Mouse (Mus musculus) MEL (cell line): ENCODE measurements around the gene Agtr1a. TPM values are rescaled to one million over a fixed set of nuclear protein-coding genes. Genes with fewer than 3 reads are reported as not detected.

Source experiments
- DNase-seq: peaks from one replicate; pipeline ENCODE4 v3.0.0; 2011; ENCODE audit warnings: low read depth, low spot score
- H3K27ac ChIP-seq: 2 replicates; pipeline ENCODE4 v1.5.1; 2012; ENCODE audit warnings: low read depth, mild to moderate bottlenecking, control low read depth, low read length, moderate library complexity; ENCODE audit not compliant: control insufficient read depth
- H3K27me3 ChIP-seq, 2 experiments: fragments of 150-350 bp in 1 of 2; sonication (generic) in 1 of 2; 2 replicates each; pipeline ENCODE4 v1.6.1; 2012; ENCODE audit warnings: low read length in 2 of 2, mild to moderate bottlenecking in 2 of 2, improper control_type of control experiment in 1 of 2, moderate library complexity in 1 of 2; ENCODE audit not compliant: insufficient read depth in 2 of 2, control insufficient read depth in 1 of 2
- H3K36me3 ChIP-seq, 2 experiments: 2 replicates each; pipeline ENCODE4 v1.6.1; 2012 to 2014; ENCODE audit warnings: low read length in 2 of 2, improper control_type of control experiment in 1 of 2, inconsistent platforms in 1 of 2, mild to moderate bottlenecking in 1 of 2; ENCODE audit not compliant: insufficient read depth in 2 of 2, control insufficient read depth in 1 of 2
- H3K4me1 ChIP-seq, 2 experiments: fragments of 150-350 bp in 1 of 2; sonication (generic) in 1 of 2; 2 replicates each; pipeline ENCODE4 v1.6.1; 2012; ENCODE audit warnings: low read length in 2 of 2, improper control_type of control experiment in 1 of 2, mild to moderate bottlenecking in 1 of 2; ENCODE audit not compliant: insufficient read depth in 2 of 2, control insufficient read depth in 1 of 2
- H3K4me3 ChIP-seq, 2 experiments: fragments of 150-350 bp in 1 of 2; sonication (generic) in 1 of 2; 2 replicates each; pipeline ENCODE4 v1.5.1; 2012; ENCODE audit warnings: low read depth in 2 of 2, low read length in 2 of 2, mild to moderate bottlenecking in 2 of 2, moderate library complexity in 2 of 2, control low read depth in 1 of 2, improper control_type of control experiment in 1 of 2; ENCODE audit not compliant: control insufficient read depth in 1 of 2, insufficient read depth in 1 of 2
- H3K79me2 ChIP-seq: 2 replicates; pipeline ENCODE4 v1.6.1; 2012; ENCODE audit warnings: mild to moderate bottlenecking, low read length, moderate library complexity; ENCODE audit not compliant: control insufficient read depth, poor library complexity, insufficient read depth
- H3K9ac ChIP-seq: 2 replicates; pipeline ENCODE4 v1.6.1; 2012; ENCODE audit warnings: low read depth, mild to moderate bottlenecking, control low read depth, low read length, moderate library complexity; ENCODE audit not compliant: control insufficient read depth, poor library complexity, severe bottlenecking
- H3K9me3 ChIP-seq: fragments of 150-350 bp; sonication (generic); replicated peaks from 2 replicates; pipeline ENCODE4 v1.6.1; 2012; ENCODE audit warnings: mild to moderate bottlenecking, low read length, improper control_type of control experiment, moderate library complexity; ENCODE audit not compliant: insufficient read depth
- CHD1 ChIP-seq: IDR thresholded peaks from 2 replicates; pipeline ENCODE4 v1.6.1; 2012; ENCODE audit warnings: low read depth, mild to moderate bottlenecking, inconsistent platforms, low read length, improper control_type of control experiment
- CHD2 ChIP-seq: IDR thresholded peaks from 2 replicates; pipeline ENCODE4 v1.6.1; 2011; ENCODE audit warnings: low read length, improper control_type of control experiment
- ETS1 ChIP-seq: IDR thresholded peaks from 2 replicates; pipeline ENCODE4 v1.6.1; 2012; ENCODE audit warnings: low read depth, mild to moderate bottlenecking, inconsistent platforms, low read length, improper control_type of control experiment, moderate library complexity
- GATA1 ChIP-seq: IDR thresholded peaks from 2 replicates; pipeline ENCODE4 v1.6.1; 2011; ENCODE audit warnings: low read depth, low read length, improper control_type of control experiment
- JUND ChIP-seq: IDR thresholded peaks from 2 replicates; pipeline ENCODE4 v1.6.1; 2011; ENCODE audit warnings: low read depth, mild to moderate bottlenecking, improper control_type of control experiment, low read length
- MAFK ChIP-seq: IDR thresholded peaks from 2 replicates; pipeline ENCODE4 v1.6.1; 2011; ENCODE audit warnings: low read depth, mild to moderate bottlenecking, low read length, improper control_type of control experiment, borderline replicate concordance
- MXI1 ChIP-seq: IDR thresholded peaks from 2 replicates; pipeline ENCODE4 v1.6.1; 2011; ENCODE audit warnings: mild to moderate bottlenecking, low read depth, low read length, improper control_type of control experiment
- NELFE ChIP-seq: IDR thresholded peaks from 2 replicates; pipeline ENCODE4 v1.6.1; 2011; ENCODE audit warnings: low read depth, low read length, improper control_type of control experiment
- NRF1 ChIP-seq: IDR thresholded peaks from 2 replicates; pipeline ENCODE4 v1.6.1; 2014; ENCODE audit warnings: low read depth, mild to moderate bottlenecking, inconsistent platforms, low read length, improper control_type of control experiment, moderate library complexity; ENCODE audit not compliant: poor library complexity, insufficient read depth, severe bottlenecking
- POLR2A ChIP-seq, 2 experiments: IDR thresholded peaks; 2 replicates each; pipeline ENCODE4 v1.6.1; 2011 to 2012; ENCODE audit warnings: low read length in 2 of 2, mild to moderate bottlenecking in 2 of 2, control low read depth in 1 of 2, improper control_type of control experiment in 1 of 2, low read depth in 1 of 2, moderate library complexity in 1 of 2; ENCODE audit not compliant: control insufficient read depth in 1 of 2, insufficient read depth in 1 of 2, poor library complexity in 1 of 2
- POLR2AphosphoS2 ChIP-seq: IDR thresholded peaks from 2 replicates; pipeline ENCODE4 v1.6.1; 2011; ENCODE audit warnings: low read length, improper control_type of control experiment
- RAD21 ChIP-seq: IDR thresholded peaks from 2 replicates; pipeline ENCODE4 v1.6.1; 2011; ENCODE audit warnings: mild to moderate bottlenecking, low read depth, low read length, improper control_type of control experiment
- RCOR1 ChIP-seq: IDR thresholded peaks from 2 replicates; pipeline ENCODE4 v1.6.1; 2012; ENCODE audit warnings: low read depth, mild to moderate bottlenecking, inconsistent platforms, low read length, improper control_type of control experiment
- SIN3A ChIP-seq: IDR thresholded peaks from 2 replicates; pipeline ENCODE4 v1.6.1; 2012; ENCODE audit warnings: low read length, improper control_type of control experiment, inconsistent platforms
- SMC3 ChIP-seq: IDR thresholded peaks from 2 replicates; pipeline ENCODE4 v1.6.1; 2011; ENCODE audit warnings: low read depth, low read length, improper control_type of control experiment
- USF1 ChIP-seq: IDR thresholded peaks from 2 replicates; pipeline ENCODE4 v1.6.1; 2014; ENCODE audit warnings: low read depth, mild to moderate bottlenecking, inconsistent platforms, low read length, improper control_type of control experiment, moderate library complexity
- USF2 ChIP-seq, 2 experiments: IDR thresholded peaks; 2 replicates each; pipeline ENCODE4 v1.6.1; 2011 to 2012; ENCODE audit warnings: improper control_type of control experiment in 2 of 2, low read length in 2 of 2, borderline replicate concordance in 1 of 2, inconsistent platforms in 1 of 2, low read depth in 1 of 2, mild to moderate bottlenecking in 1 of 2; ENCODE audit not compliant: insufficient read depth in 1 of 2
- ZMIZ1 ChIP-seq: IDR thresholded peaks from 2 replicates; pipeline ENCODE4 v1.6.1; 2012; ENCODE audit warnings: low read depth, mild to moderate bottlenecking, inconsistent platforms, low read length, improper control_type of control experiment, moderate library complexity
- ZNF384 ChIP-seq: IDR thresholded peaks from 2 replicates; pipeline ENCODE4 v1.6.1; 2012; ENCODE audit warnings: low read depth, mild to moderate bottlenecking, inconsistent platforms, low read length, improper control_type of control experiment
- polyA plus RNA-seq, 2 experiments: library from polyadenylated mRNA; stranded (reverse) in 1 of 2; unstranded in 1 of 2; fragments of >175 nt in 1 of 2; fragments of >200 nt in 1 of 2; gene quantifications; 2 replicates each; pipeline versions ENCODE4 v1.2.1 to v1.2.4; 2012; ENCODE audit warnings: low replicate concordance in 2 of 2, low read depth in 1 of 2; ENCODE audit not compliant: insufficient read length in 2 of 2, insufficient read depth in 1 of 2, missing spikeins in 1 of 2
- total RNA-seq: library from RNA; depleted of rRNA; stranded (reverse); fragments of 300-350 nt; gene quantifications from 2 replicates; pipeline ENCODE4 v1.2.3, GENCODE M21; 2012

The Agtr1a gene
- total and polyA plus RNA-seq, 3 experiments: 2.7 to 3.0 TPM; not detected in 1

DNA sequence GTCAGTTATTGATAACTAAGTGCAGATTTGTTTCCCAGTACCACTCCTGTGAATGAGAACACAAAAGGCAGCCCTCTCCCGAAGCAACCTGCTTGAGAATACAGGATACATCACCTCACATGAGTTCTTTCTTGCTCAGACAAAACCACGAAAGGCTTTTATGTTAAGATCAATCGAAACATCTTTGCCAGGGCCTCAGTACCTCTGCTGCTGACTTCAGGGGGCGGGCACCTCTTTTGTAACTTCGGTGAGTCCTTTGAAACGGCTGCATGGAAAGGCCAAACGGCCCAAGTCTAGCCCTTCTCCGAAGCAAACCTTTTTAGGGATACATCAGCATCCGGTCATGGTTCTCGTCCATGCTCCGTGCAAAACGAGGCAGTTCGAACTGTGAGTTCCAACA, 15.7 kb downstream of the Agtr1a start:
- Histone ChIP-seq H3K36me3 (no peaks in the 10 kb centered on the region), H3K79me2 (no peaks in the 10 kb centered on the region), H3K9me3 (no peaks in the 10 kb centered on the region), H3K27me3 (no peaks in the 10 kb centered on the region), H3K4me3 (no peak overlapping the region), H3K27ac (no peak overlapping the region), H3K4me1 (no peaks in the 10 kb centered on the region), H3K9ac (no peak overlapping the region)
- no peak for DNase-seq
- TF ChIP-seq CHD2 (no peak), CHD1 (no peak), RCOR1 (no peak), RAD21 (no peak), USF1 (no peak), SIN3A (no peak), JUND (no peak), ZNF384 (no peak), GATA1 (no peak), NELFE (no peak), USF2 (IDR thresholded peaks at IDR 0.05; ENCODE audit: borderline replicate concordance in 1 of 2, insufficient read depth in 1 of 2, low read depth in 1 of 2, low read length in 2 of 2) (no peak), MXI1 (no peak), MAFK (no peak), ZMIZ1 (no peak)

DNA sequence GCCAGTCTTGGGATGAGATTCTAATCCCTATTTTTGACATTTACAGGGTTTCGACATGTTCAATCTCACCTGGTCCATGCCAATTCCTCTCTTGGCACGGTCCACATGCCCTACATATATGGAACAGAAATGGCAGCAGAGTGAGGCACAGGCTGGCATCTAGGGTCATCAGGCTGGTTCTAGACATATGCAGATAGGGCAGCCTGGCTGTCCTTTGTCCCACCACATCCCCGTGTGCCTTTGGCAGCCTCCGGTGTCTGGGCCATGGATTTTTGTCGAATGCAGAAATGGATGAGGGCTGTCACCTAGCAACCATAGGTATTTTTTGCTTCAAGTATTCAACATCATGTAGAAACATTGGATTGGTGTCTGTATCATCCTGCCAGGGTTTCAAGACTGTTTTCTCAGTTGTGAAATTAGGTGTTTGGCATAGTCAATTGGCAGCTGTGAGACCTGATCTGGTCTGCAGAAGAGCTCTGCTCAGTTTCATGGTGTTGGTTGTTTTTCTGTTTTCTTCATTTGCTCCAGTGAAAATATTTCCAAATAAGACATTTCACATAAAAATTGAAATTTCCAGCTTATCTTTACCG, 18.8 kb downstream of the Agtr1a start:
- H3K9ac ChIP-seq: no peak overlapping the region
- DNase-seq: no peak
- H3K79me2 ChIP-seq: no peaks in the 10 kb centered on the region
- no peaks in the 10 kb centered on the region for H3K9me3 ChIP-seq
- H3K4me1 ChIP-seq: no peaks in the 10 kb centered on the region
- TF ChIP-seq SIN3A (no peak), MAFK (no peak), JUND (no peak)
- H3K27ac ChIP-seq: no peak overlapping the region
- no peak overlapping the region for H3K4me3 ChIP-seq
- no peaks in the 10 kb centered on the region for H3K36me3 ChIP-seq
- H3K27me3 ChIP-seq: no peaks in the 10 kb centered on the region

DNA sequence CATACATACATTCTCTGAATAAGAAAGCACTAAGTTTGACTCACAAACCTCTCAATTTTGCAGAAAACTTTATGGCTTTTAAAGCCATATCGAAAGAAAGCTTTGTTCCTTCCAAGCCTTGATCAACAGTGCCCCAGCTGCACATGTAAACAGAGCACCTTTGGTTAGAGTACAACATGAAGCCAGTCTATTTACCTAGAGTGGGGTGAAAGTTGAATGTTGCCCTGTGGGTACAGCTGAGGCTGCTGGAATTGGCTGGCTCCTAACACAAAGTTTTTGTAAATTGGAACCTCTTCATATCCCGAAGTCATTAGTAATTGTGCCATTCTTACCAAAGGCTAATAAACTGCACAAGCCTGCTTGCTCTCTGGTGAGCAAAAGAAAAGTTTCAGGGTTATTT, 19.7 kb downstream of the Agtr1a start:
- no peaks in the 10 kb centered on the region for H3K79me2 ChIP-seq
- H3K4me3 ChIP-seq: no peak overlapping the region
- no peaks in the 10 kb centered on the region for H3K36me3 ChIP-seq
- DNase-seq: no peak
- no peaks in the 10 kb centered on the region for H3K27me3 ChIP-seq
- no peaks in the 10 kb centered on the region for H3K4me1 ChIP-seq
- no peak overlapping the region for H3K27ac ChIP-seq
- TF ChIP-seq SMC3: no peak
- no peak for TF ChIP-seq ETS1
- no peak for TF ChIP-seq JUND
- no peak for TF ChIP-seq RAD21
- TF ChIP-seq POLR2A (IDR thresholded peaks at IDR 0.05; ENCODE audit: control insufficient read depth in 1 of 2, insufficient read depth in 1 of 2, low read depth in 1 of 2, low read length in 2 of 2, poor library complexity in 1 of 2): no peak
- no peak for TF ChIP-seq POLR2AphosphoS2
- no peak for TF ChIP-seq NRF1
- TF ChIP-seq, all 39 proteins: peak for 0
- H3K9me3 ChIP-seq: no peaks in the 10 kb centered on the region
- no peak overlapping the region for H3K9ac ChIP-seq
